Mouse (Mus musculus) layer of hippocampus, adult 9-11 months (tissue): ENCODE data around the gene Sptb.
A peak's percentile ranks its signal among the peaks of the same experiment; 100 is the strongest.

Experiments used
- DNase-seq: peaks from one replicate; pipeline ENCODE4 v3.0.0; 2022

The Sptb gene

DNA sequence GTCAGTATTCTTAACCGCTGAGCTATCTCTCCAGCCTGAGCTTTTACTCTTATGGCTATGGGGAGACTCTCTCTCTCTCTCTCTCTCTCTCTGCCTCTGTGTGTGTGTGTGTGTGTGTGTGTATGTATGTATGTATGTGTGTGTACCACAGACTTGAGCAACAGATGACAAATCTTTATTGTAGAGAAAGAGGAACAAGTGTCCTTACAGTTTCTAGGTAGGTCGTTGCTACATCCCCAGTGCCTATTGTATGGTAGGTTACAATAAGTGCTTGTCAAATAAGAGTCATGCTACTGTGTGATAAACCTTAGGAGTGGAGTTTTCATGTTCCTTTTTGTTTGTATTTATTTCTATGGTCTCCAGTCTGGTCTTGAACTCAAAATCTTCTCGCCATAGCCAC is 170.2 kb downstream of the Sptb start:
- DNase-seq: no peak

DNA sequence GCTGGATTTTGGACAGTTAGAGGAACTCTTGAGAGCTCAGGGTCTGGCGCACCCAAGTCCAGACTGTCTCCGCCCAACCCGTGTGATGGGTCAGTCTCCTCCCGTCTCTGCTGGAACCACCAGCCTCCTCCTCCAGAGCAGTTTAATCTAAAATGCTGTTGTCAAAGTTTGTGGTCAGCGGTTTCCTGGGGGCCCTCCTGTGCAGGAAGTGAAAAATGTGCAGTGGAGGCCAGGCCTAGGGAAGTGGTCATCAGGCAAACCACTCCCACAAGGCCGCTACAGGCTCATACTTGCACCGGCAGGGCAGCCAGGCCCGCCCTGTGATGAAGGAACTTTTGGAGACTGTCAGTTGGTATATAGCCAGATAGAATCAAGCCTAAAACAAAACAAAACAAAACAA is 172.9 kb downstream of the Sptb start:
- no peak for DNase-seq

DNA sequence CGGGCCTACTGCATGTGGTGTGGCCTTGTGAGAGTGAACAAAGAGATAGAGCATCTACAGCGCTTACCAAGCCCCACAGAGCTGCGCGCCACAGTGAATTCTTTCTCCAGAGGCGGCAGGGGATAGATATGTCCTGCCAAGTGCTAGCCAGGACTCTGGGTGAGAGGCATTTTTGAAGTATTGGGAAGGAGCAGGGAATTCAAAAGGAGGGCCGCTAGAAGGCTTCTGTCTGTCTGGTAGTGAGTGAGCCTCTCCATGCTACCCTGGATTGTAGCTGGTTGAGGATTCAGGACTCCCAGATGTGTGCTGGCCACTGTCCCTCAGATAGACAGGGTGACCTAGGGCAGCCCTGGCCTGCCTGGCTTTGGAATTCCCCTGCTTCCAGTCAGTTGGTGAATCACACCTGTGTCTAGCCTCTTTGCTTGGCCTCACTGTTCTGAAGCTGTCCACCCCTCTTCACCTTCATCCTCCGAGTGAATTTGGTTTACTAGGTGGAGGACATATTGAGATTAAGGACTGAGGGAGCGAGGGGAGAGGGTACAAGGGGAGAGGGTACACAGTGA is 173.7 kb downstream of the Sptb start:
- DNase-seq: no peak

DNA sequence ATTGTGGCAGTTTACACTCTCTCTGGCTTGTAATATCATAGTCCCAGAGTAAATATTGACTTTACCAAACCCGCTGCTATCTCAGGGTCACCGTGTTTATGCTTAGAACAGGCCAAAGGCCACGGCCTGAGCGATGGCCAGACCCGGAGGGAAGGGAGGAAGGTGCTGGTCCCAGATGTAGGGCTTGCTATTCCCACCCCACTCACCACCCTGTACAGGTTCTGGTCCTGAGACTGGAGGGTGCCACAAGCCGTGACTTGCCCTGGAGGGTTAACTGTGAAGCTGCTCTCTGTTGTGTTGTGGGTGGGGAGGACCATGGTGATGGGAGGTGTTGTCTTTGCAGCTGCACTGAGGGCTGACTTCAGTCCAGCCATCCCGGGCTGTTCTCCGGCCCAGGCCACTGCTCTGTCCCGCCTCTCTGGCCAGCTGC is 174.9 kb downstream of the Sptb start:
- peak; percentile 69 for DNase-seq

DNA sequence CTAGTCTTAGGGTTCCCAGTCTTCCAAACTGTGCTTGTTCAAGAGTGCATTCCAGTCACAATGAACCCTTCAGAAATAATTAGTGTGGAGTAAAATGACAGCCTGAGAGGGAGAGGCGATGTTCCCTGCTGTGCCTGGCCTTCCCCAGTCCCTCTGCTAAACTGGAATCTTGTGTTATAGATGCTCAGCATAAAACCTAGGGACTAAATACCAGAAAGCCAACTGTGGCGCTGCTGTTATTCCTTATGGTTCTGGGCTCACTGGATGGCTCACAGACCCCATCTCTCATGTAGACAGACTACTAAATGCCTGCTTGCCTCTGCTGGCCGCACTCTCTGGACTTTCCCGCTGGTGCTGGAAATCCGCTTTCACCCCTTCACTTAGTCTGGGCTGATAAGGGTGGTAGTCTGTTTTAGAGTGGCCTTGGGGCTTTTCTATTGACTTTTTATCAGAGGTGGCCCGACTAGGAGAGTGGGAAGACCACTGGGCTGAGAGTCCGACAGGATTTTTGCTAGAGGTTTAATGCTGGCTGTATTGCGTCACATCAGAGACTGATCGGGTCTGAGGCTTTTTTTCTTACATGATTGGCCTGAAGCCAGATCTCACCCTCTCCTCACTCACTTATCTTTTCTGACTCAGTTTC is 175.6 kb downstream of the Sptb start:
- no peak for DNase-seq

DNA sequence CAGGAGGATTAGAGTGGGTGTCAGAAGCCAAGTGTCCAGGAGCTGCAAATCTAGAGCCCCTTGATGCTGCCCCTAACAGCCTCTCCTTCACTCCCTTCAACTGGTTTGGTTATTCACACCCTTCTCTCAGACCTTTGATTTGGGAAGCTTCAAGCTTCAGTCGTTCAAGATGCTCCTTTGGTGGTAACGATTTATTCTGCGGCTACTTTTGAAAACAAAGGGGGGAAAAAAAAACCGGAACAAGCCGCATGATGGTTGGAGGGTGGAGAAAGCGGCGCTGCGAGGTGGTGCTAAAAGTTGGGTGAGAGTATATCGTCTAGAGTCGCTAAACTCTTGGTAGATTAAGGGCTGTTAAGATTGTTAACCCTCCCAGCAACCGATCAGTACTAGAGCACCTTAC is 176.1 kb downstream of the Sptb start:
- DNase-seq: no peak

DNA sequence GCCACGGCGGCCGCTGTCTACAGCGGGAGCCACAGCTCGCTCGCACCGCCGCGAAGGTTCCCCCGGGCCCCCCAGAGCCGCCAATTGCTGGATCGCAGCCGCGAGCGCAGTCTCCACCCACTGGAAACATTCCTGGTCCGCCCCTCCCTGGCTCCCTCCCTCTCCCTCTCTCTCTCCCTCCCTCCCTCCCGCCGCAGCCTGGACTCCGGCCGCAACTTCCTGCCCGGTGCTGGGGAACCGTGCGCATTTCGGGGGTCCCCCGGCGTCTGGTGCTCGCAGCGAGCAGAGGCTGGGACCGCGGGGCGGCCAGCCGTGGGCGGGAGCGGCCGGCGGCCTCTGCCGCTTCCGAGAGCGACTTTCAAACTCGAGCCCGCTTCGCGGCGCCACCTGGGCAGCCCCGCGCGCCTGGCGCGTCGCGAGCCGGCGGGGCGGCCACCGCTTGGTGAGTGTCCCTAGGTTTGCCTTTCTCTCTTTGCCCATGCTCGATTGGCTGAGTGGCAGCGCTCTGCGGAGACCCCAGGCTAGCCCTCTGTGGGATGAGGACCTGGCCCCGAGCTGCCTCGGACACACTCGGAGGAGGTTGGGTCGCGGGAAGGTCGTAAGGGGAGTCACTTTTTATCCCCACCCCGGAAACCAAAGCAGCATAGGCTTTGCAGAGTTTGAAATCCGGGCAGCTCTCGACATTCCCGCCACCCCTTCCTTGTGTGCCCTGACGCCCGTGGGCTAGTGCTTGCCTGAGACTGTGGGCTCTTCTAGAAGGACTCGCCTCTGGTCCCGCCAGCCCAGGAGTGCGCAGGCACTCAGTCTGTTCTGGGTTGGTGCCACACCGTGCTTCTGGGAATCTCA is 176.7 kb downstream of the Sptb start:
- DNase-seq: no peak

DNA sequence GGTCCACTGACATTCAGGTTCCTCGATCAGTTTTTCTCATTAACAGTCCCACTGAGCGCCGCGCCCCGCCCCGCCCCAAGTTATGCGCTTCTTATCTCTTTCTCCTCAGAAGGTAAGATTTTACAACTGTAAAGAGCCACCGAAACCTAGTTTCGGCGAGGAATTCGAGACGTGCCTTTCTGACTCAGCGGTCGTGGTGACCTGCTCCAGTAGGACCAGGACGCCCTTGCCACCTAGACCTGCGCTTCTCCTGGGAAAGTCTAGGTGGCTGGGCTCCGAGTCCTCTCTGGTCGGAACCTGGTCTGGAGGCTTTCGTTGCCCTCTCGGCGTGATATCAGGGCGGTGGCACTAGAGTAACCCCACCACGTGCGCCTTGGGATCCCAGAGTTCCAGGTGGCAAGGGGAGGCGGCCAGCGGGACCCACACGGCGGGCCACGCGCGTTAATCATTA is 177.4 kb downstream of the Sptb start:
- DNase-seq: no peak

DNA sequence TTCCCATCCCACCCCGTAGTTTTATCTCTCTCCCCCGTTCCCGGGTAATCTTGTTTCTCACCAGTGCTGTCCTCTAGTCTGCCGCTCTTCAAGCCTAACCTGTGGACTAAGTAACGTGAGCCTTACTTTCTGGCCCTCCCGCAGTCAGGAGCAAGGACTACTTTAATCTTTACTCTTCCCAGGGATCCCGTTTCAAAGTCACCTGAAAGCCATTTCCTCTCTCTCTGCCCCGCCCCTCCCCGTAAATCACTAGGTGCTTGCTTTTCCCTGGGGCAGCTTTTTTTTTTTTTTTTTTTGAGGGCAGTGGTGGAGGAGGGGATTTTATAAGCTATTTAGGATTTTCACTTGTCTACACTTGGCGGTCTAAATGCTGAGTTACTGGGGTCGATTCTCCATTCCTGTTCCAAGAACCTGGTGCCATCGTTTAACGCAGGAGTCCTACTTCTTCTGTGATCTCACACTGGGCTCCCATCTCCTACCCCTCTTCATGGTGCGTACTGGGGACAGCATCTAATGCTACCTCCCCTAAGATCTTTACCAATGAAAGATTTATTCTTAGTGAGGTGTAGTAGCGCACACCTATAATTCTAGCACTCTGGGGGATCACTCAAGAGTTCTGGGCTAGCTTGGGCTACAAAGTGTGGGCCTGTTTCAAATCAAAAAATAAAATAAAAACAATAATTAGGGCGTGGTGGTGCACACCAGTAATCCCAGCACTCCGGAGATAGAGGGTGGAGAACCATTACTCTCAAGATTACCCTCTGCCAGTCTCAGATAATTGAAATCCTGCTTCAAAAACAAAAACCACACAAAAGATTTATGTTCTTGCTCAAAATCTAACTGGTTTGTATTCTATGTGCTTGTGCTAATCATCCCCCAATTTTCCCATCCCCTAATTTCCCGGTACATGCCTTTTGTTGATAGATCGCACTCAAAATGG is 178.1 kb downstream of the Sptb start:
- no peak for DNase-seq

DNA sequence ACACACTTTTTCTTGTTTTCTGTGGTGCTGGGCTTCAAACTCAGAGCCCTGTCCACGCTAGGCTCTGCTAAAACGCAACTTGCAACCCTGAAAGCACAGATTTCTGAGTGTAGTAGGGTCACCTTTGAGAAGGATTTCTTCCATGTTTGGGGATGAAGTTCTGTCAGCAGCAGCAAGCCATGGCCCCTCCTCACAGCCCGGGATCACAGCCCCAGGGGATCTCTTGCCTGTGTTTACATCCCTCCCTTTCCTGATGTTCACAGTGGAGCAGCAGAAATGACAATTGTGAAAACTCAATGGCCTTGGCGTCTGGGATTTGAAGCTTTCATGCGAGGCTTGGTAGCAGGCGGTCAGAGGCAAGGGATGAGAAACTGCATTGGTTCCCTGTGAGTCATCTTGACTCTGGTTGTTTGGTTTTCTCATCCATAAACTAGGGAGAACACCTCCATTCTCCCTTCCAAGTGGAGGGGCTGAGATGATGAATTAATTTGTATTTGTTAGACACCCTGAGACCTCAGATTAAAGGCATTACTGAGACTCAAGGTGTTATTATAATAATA is 179.7 kb downstream of the Sptb start, which contains the start of gene Plekhg3:
Gene Plekhg3 (plus strand): TSS at position 312 of the 560 bp plus-strand sequence.
- DNase-seq: no peak
